Comparison of ENCODE assay signal across 9 mouse cellular contexts in the genomic region with DNA sequence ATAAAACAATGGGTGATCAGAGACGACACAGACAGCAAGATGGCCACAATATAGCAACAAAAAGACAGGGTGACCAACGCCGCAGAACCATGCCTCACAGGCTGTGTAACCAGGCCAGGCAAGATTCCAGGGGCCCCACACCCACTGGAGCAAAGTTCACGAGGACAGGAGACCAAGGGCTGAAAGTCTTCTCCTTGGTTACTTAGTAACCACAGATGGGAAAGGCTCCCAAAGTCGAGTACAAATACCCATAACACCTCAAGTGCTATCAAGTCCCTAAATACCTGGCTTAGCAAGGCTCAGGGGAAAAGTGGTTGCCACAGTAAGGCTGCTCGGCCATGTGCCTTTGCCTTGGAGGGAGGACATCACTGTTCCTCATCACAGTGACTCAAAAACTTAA. TPM values are rescaled to one million over a fixed set of nuclear protein-coding genes. Genes with fewer than 3 reads are reported as not detected.
DNase-seq lines count a peak whose midpoint lies in the region; ATAC-seq and TF ChIP-seq lines count a peak whose summit lies in the region.
"Had no signal": no experiment of that assay in that cellular context is flagged by ENCODE, and none has a peak within 500 bp of the region (broad histone marks: within the 10 kb centered on the region; RNA-seq: fewer than 3 reads in every experiment).

No protein-coding gene starts in this region.

- peak; percentile 75 to 85 for DNase-seq in kidney, postnatal 4 days
- no peak for DNase-seq in cerebellum, postnatal 4 days (ENCODE audit: low spot score in 2 of 2)
- no peak for DNase-seq in layer of hippocampus, adult 9-10 months (ENCODE audit: low spot score)
- DNase-seq in left cerebral cortex, postnatal 14 days (ENCODE audit: low spot score in 2 of 2) = no peak
- no peak for DNase-seq in Muller cell, postnatal 12 days (ENCODE audit: inconsistent ontology term)

- H3K27ac ChIP-seq in brown adipose tissue, adult 24 weeks (replicated peaks; ENCODE audit: low read depth, low read length) = peak overlapping the region; percentile 27; the same call in 1 of the 2 replicates
- H3K27ac ChIP-seq in intestine, postnatal 0 days (ENCODE audit: low read depth, low read length) = peak overlapping the region; percentile 76
- H3K27ac ChIP-seq in lung, embryonic 16.5 days (ENCODE audit: low read length) = no peak overlapping the region; the same call in 1 of the 2 replicates
- H3K27ac ChIP-seq: limb, embryonic 15.5 days had no signal

- no peaks in the 10 kb centered on the region for H3K27me3 ChIP-seq in intestine, postnatal 0 days (replicated peaks; ENCODE audit: control insufficient read depth, insufficient read depth, low read length)
- no peaks in the 10 kb centered on the region for H3K27me3 ChIP-seq in lung, embryonic 16.5 days (ENCODE audit: control insufficient read depth, insufficient read depth, low read depth, low read length)
- H3K27me3 ChIP-seq: limb, embryonic 15.5 days had no signal

- no peak overlapping the region for H3K9ac ChIP-seq in intestine, postnatal 0 days (ENCODE audit: low read depth, low read length)
- no peak overlapping the region for H3K9ac ChIP-seq in lung, embryonic 16.5 days (ENCODE audit: low read length)
- H3K9ac ChIP-seq: limb, embryonic 15.5 days had no signal

- WGBS in intestine, postnatal 0 days = 30% methylated on average over 6 of the region's 6 CpGs
- 44% methylated on average over 6 of the region's 6 CpGs for WGBS in lung, embryonic 16.5 days

- no peaks in the 10 kb centered on the region for H3K9me3 ChIP-seq in intestine, postnatal 0 days (ENCODE audit: control insufficient read depth)
- no peaks in the 10 kb centered on the region for H3K9me3 ChIP-seq in lung, embryonic 16.5 days (ENCODE audit: control insufficient read depth, low read length)
- H3K9me3 ChIP-seq: limb, embryonic 15.5 days had no signal

- intact Hi-C loops in left cerebral cortex, postnatal 14 days (cut with DNase I) = loop anchor here (5.0 kb wide), 1 partner anchor 34 kb away; no protein-coding TSS in a partner anchor

- TF ChIP-seq CTCF in intestine, postnatal 0 days (IDR thresholded peaks at IDR 0.05; ENCODE audit: low read depth) = no peak

- H3K4me1 ChIP-seq in brown adipose tissue, adult 24 weeks (ENCODE audit: control insufficient read depth, insufficient read depth, insufficient read length, low read length) = peaks cover 69% of the 10 kb centered on the region
- peaks cover 50% of the 10 kb centered on the region for H3K4me1 ChIP-seq in intestine, postnatal 0 days (replicated peaks; ENCODE audit: control insufficient read depth, insufficient read depth, low read length)
- H3K4me1 ChIP-seq in lung, embryonic 16.5 days (replicated peaks; ENCODE audit: control insufficient read depth, insufficient read depth, low read length) = peaks cover 60% of the 10 kb centered on the region

- peak overlapping the region; percentile 49 for H3K4me2 ChIP-seq in intestine, postnatal 0 days (replicated peaks; ENCODE audit: low read depth)
- no peak overlapping the region; the same call in 1 of the 2 replicates for H3K4me2 ChIP-seq in lung, embryonic 16.5 days (ENCODE audit: low read depth, low read length)
- H3K4me2 ChIP-seq: limb, embryonic 15.5 days had no signal

- ATAC-seq in intestine, postnatal 0 days = peak; percentile 82
- peak; percentile 46 for ATAC-seq in lung, embryonic 16.5 days (ENCODE audit: low read depth)

- no peak overlapping the region for H3K4me3 ChIP-seq in brown adipose tissue, adult 24 weeks (ENCODE audit: insufficient read depth, low read depth, low read length)
- H3K4me3 ChIP-seq in intestine, postnatal 0 days (ENCODE audit: low read depth, low read length) = no peak overlapping the region
- H3K4me3 ChIP-seq in lung, embryonic 16.5 days (ENCODE audit: low read length) = no peak overlapping the region
- H3K4me3 ChIP-seq: limb, embryonic 15.5 days had no signal

- H3K36me3 ChIP-seq in intestine, postnatal 0 days (ENCODE audit: control insufficient read depth, insufficient read depth) = peaks cover 3% of the 10 kb centered on the region; the same call in 1 of the 2 replicates
- H3K36me3 ChIP-seq in lung, embryonic 16.5 days (ENCODE audit: control insufficient read depth, insufficient read depth, low read length) = 0 out of 2 replicates have a peak, but pooled peaks cover 2% of the 10 kb centered on the region

RNA-seq across cellular contexts. Expression of a gene that starts 16.5 kb away (rescaled TPM):
- 18.9 and 20.2 TPM in 2 replicates for polyA plus RNA-seq in brown adipose tissue, adult 24 weeks (2012; ENCODE audit: insufficient read depth, insufficient read length, missing spikeins)
- polyA plus RNA-seq in intestine, postnatal 0 days (2015; fragmentation: Nextera tagmentation; extraction: Ambion mirVana) = 13.3 and 14.0 TPM in 2 replicates
- 15.8 and 16.7 TPM in 2 replicates for polyA plus RNA-seq in lung, embryonic 16.5 days (2015; fragmentation: Nextera tagmentation; extraction: Ambion mirVana)
- 100 to 1,000 TPM; 110 to 111 TPM for total RNA-seq in left cerebral cortex, postnatal 14 days (2021)

RNA-seq across cellular contexts. Expression of a gene that starts 43.7 kb away (rescaled TPM):
- polyA plus RNA-seq in brown adipose tissue, adult 24 weeks (2012; ENCODE audit: insufficient read depth, insufficient read length, missing spikeins) = 18.7 and 21.7 TPM in 2 replicates
- polyA plus RNA-seq in intestine, postnatal 0 days (2015; fragmentation: Nextera tagmentation; extraction: Ambion mirVana) = 54.6 and 57.8 TPM in 2 replicates
- polyA plus RNA-seq in lung, embryonic 16.5 days (2015; fragmentation: Nextera tagmentation; extraction: Ambion mirVana) = 78.6 and 79.6 TPM in 2 replicates
- 10 to 100 TPM; 22.6 to 27.0 TPM for total RNA-seq in left cerebral cortex, postnatal 14 days (2021)

Comparison
In these comparisons a context has a peak if more than half of its experiments do, and no peak if none do; other contexts are left out.
1. DNase-seq: peak in kidney, postnatal 4 days (2 of 2); none in cerebellum, postnatal 4 days (0 of 2), layer of hippocampus, adult 9-10 months (single experiment), left cerebral cortex, postnatal 14 days (0 of 2) and Muller cell, postnatal 12 days (single experiment).